In genomic region chr6:146958694-146959093, GRCm38 (mm10) we compare ENCODE assay signal across 24 mouse cellular contexts. TPM values are rescaled to one million over a fixed set of nuclear protein-coding genes. Genes with fewer than 3 reads are reported as not detected.
DNase-seq lines count a peak whose midpoint lies in the region; TF ChIP-seq lines count a peak whose summit lies in the region.
"Had no signal": no experiment of that assay in that cellular context is flagged by ENCODE, and none has a peak within 500 bp of the region (broad histone marks: within the 10 kb centered on the region; RNA-seq: fewer than 3 reads in every experiment).

No protein-coding gene starts in this region.

- no peak for TF ChIP-seq CTCF in left cerebral cortex, adult 2 months (IDR thresholded peaks at IDR 0.05)
- no peak for TF ChIP-seq CTCF in embryonic fibroblast, embryonic 13.5 days (IDR thresholded peaks at IDR 0.05; ENCODE audit: borderline replicate concordance, insufficient read depth, low read length)

- intact Hi-C loops in left cerebral cortex, adult 2 months (cut with DNase I): loop anchor here (1.0 kb wide), 1 partner anchor 25 kb away; no protein-coding TSS in a partner anchor

- TF ChIP-seq POLR2A in embryonic fibroblast, embryonic 13.5 days (IDR thresholded peaks at IDR 0.05; ENCODE audit: low read depth, low read length): no peak

- H3K4me1 ChIP-seq in embryonic fibroblast, embryonic 13.5 days (ENCODE audit: control insufficient read depth, insufficient read depth, low read length): peaks cover 29% of the 10 kb centered on the region

- peak overlapping the region; percentile 67 for H3K27ac ChIP-seq in left cerebral cortex, adult 2 months
- H3K27ac ChIP-seq in embryonic fibroblast, embryonic 13.5 days (ENCODE audit: insufficient read depth, low read length): peak overlapping the region; percentile 87
- H3K27ac ChIP-seq: embryonic facial prominence, embryonic 10.5 days; embryonic facial prominence, embryonic 12.5 days; forebrain, embryonic 10.5 days; forebrain, embryonic 12.5 days had no signal

- no peak for DNase-seq in left cerebral cortex, adult 2 months (ENCODE audit: extremely low spot score in 1 of 2, low spot score in 2 of 2)
- no peak for DNase-seq in left cerebral cortex, adult 8-10 months (ENCODE audit: low spot score in 2 of 2)
- DNase-seq in telencephalon, adult 2 months (ENCODE audit: low read depth, low spot score): peak; percentile 56
- DNase-seq in cerebellum, postnatal 10 days: no peak
- DNase-seq in c-Kit-positive CD71-positive TER-119-positive erythroid progenitor cells, embryonic 14.5 days (ENCODE audit: low spot score): no peak
- DNase-seq: adrenal gland, adult 2 months; adrenal gland, postnatal 10 days; adrenal gland, postnatal 25 days; cerebellum, adult 11 months; cerebellum, adult 18-20 months; cerebellum, adult 8-10 months; cerebellum, adult 9-11 months; cerebellum, postnatal 25 days had no signal

- H3K4me3 ChIP-seq in left cerebral cortex, adult 2 months: no peak overlapping the region
- H3K4me3 ChIP-seq in embryonic fibroblast, embryonic 13.5 days (ENCODE audit: insufficient read depth, low read length): no peak overlapping the region
- H3K4me3 ChIP-seq: embryonic facial prominence, embryonic 10.5 days; embryonic facial prominence, embryonic 12.5 days; erythroblast, embryonic 14.5 days; forebrain, embryonic 10.5 days; forebrain, embryonic 12.5 days had no signal

RNA-seq across cellular contexts. Expression of gene 1700034J05Rik, which starts 4.5 kb away (rescaled TPM):
- total RNA-seq in left cerebral cortex, adult 2 months (2021): not detected
- not detected for total RNA-seq in left cerebral cortex, adult 8-10 months (2022)
- polyA plus RNA-seq in embryonic fibroblast, embryonic 13.5 days (2011; ENCODE audit: insufficient read length, low read depth, missing spikeins): not detected in 2 replicates
- total RNA-seq: adrenal gland, adult 2 months; adrenal gland, postnatal 10 days; adrenal gland, postnatal 25 days; adrenal gland, postnatal 4 days; MEL had no signal
- polyA plus RNA-seq: adrenal gland, adult 2 months; cortical plate, adult 2 months; erythroblast, embryonic 14.5 days; forebrain, embryonic 12.5 days; forebrain, embryonic 14.5 days; forebrain, embryonic 16.5 days had no signal
